ENCODE assay signal across 7 mouse cellular contexts in the genomic region with DNA sequence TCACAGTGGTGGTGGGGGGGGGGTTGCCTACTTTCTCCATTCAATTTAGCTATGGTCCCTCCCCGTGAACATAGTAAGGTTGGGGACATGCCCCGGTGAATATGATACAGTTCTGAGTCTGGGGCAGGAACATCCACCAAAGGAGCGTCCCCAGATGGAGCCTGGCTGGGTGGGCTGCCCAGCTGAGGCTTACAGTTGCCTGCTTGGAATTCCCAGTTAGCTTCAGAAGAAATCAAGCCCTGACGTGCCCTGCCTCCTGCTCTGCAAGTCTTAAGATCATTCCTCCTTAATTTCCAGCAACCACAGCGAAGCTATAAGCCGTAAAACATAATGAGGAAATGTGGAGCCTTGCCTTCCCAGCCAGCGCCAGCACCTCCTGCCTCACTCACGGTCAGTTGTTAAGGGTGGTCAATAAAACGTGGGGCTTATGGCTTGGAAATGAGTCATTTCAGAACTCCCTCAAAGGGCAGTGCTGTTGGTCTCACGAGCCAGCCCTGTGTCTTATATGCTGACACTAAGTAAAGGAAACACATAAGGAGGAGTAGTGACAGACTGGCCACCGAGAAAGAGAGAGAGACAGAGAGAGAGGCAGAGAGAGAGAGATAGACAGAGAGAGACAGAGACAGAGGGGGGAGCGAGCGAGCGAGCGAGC. TPM values are rescaled to one million over a fixed set of nuclear protein-coding genes. Genes with fewer than 3 reads are reported as not detected.
DNase-seq lines count a peak whose midpoint lies in the region; ATAC-seq and TF ChIP-seq lines count a peak whose summit lies in the region.

No protein-coding gene starts in this region.

- no peak for ATAC-seq in megakaryocyte, adult 5-6 weeks (ENCODE audit: poor library complexity, severe bottlenecking)
- ATAC-seq in forebrain, embryonic 15.5 days (replicated peaks): no peak
- ATAC-seq in limb, embryonic 14.5 days (ENCODE audit: low FRiP score, low read depth): no peak
- no peak for ATAC-seq in stomach, embryonic 16.5 days (ENCODE audit: insufficient read depth, low FRiP score)
- ATAC-seq in CD4-positive, CD25-positive, alpha-beta regulatory T cell, adult 4 months: no peak

- no peaks in the 10 kb centered on the region for H3K9me3 ChIP-seq in megakaryocyte, embryonic 14.5 days
- H3K9me3 ChIP-seq in forebrain, embryonic 15.5 days: no peaks in the 10 kb centered on the region
- no peaks in the 10 kb centered on the region for H3K9me3 ChIP-seq in limb, embryonic 14.5 days (ENCODE audit: control insufficient read depth, low read length)
- no peaks in the 10 kb centered on the region for H3K9me3 ChIP-seq in stomach, embryonic 16.5 days (replicated peaks; ENCODE audit: control insufficient read depth, low read length)

- WGBS in forebrain, embryonic 15.5 days: 31% methylated on average over 15 of the region's 15 CpGs
- 12% methylated on average over 15 of the region's 15 CpGs for WGBS in limb, embryonic 14.5 days
- WGBS in stomach, embryonic 16.5 days: 39% methylated on average over 15 of the region's 15 CpGs

- H3K4me2 ChIP-seq in forebrain, embryonic 15.5 days (replicated peaks): peak overlapping the region; percentile 83
- H3K4me2 ChIP-seq in limb, embryonic 14.5 days (replicated peaks; ENCODE audit: low read depth, low read length, severe bottlenecking): peak overlapping the region; percentile 88
- peak overlapping the region; percentile 85 for H3K4me2 ChIP-seq in stomach, embryonic 16.5 days (ENCODE audit: low read depth, low read length)

- peak overlapping the region; percentile 96 for H3K4me3 ChIP-seq in megakaryocyte, embryonic 14.5 days (replicated peaks)
- H3K4me3 ChIP-seq in forebrain, embryonic 15.5 days: peak overlapping the region; percentile 73
- H3K4me3 ChIP-seq in limb, embryonic 14.5 days (replicated peaks; ENCODE audit: low read length): peak overlapping the region; percentile 55
- peak overlapping the region; percentile 60 for H3K4me3 ChIP-seq in stomach, embryonic 16.5 days (replicated peaks; ENCODE audit: low read length)

- peak overlapping the region; percentile 72 for H3K27ac ChIP-seq in forebrain, embryonic 15.5 days (replicated peaks)
- H3K27ac ChIP-seq in limb, embryonic 14.5 days (replicated peaks; ENCODE audit: low read depth, low read length): no peak overlapping the region
- peak overlapping the region; percentile 66 for H3K27ac ChIP-seq in stomach, embryonic 16.5 days (ENCODE audit: low read length)

- H3K4me1 ChIP-seq in megakaryocyte, embryonic 14.5 days: peaks cover 89% of the 10 kb centered on the region
- peaks cover 82% of the 10 kb centered on the region for H3K4me1 ChIP-seq in forebrain, embryonic 15.5 days
- peaks cover 42% of the 10 kb centered on the region for H3K4me1 ChIP-seq in limb, embryonic 14.5 days (ENCODE audit: control insufficient read depth, insufficient read depth, low read length)
- peaks cover 32% of the 10 kb centered on the region for H3K4me1 ChIP-seq in stomach, embryonic 16.5 days (ENCODE audit: control insufficient read depth, insufficient read depth, low read length)

- peaks cover 60% of the 10 kb centered on the region for H3K27me3 ChIP-seq in megakaryocyte, embryonic 14.5 days (replicated peaks)
- H3K27me3 ChIP-seq in forebrain, embryonic 15.5 days: no peaks in the 10 kb centered on the region
- H3K27me3 ChIP-seq in limb, embryonic 14.5 days (ENCODE audit: control insufficient read depth, insufficient read depth, low read length): peaks cover 51% of the 10 kb centered on the region
- H3K27me3 ChIP-seq in stomach, embryonic 16.5 days (ENCODE audit: control insufficient read depth, insufficient read depth, low read length): peaks cover 25% of the 10 kb centered on the region

- H3K9ac ChIP-seq in forebrain, embryonic 15.5 days (replicated peaks): peak overlapping the region; percentile 7; the same call in 1 of the 2 replicates
- no peak overlapping the region for H3K9ac ChIP-seq in limb, embryonic 14.5 days (ENCODE audit: low read depth, low read length, severe bottlenecking)
- peak overlapping the region; percentile 54 for H3K9ac ChIP-seq in stomach, embryonic 16.5 days (ENCODE audit: low read length)

- H3K36me3 ChIP-seq in megakaryocyte, embryonic 14.5 days (replicated peaks; ENCODE audit: low read length): peaks cover 4% of the 10 kb centered on the region
- H3K36me3 ChIP-seq in forebrain, embryonic 15.5 days: no peaks in the 10 kb centered on the region
- no peaks in the 10 kb centered on the region for H3K36me3 ChIP-seq in limb, embryonic 14.5 days (ENCODE audit: control insufficient read depth, insufficient read depth, low read length)
- H3K36me3 ChIP-seq in stomach, embryonic 16.5 days (ENCODE audit: control insufficient read depth, insufficient read depth, low read length): no peaks in the 10 kb centered on the region

- no peak for TF ChIP-seq POLR2A in limb, embryonic 14.5 days (IDR thresholded peaks at IDR 0.05; ENCODE audit: borderline replicate concordance, extremely low read depth, insufficient read depth, insufficient read length)

- peak; percentile 23 for DNase-seq in limb, embryonic 14.5 days (ENCODE audit: low spot score)
- no peak for DNase-seq in spleen, adult 12 weeks (ENCODE audit: low spot score)

RNA-seq across cellular contexts. Expression of a gene that starts 0.9 kb away (rescaled TPM):
- polyA plus RNA-seq in megakaryocyte, embryonic 14.5 days (2012; ENCODE audit: insufficient read depth, low replicate concordance): 7.9 and 8.1 TPM in 2 replicates
- 1.1 TPM in 1 of 2 replicates, not detected in the other for total RNA-seq in megakaryocyte, adult 5-6 weeks (2015)
- total RNA-seq in megakaryocyte, adult 5-6 weeks (2017): 0.22 and 0.28 TPM in 2 replicates
- 25.2 and 27.5 TPM in 2 replicates for polyA plus RNA-seq in forebrain, embryonic 15.5 days (2015; fragmentation: Nextera tagmentation; extraction: Ambion mirVana)
- 34.0 and 34.1 TPM in 2 replicates for polyA plus RNA-seq in limb, embryonic 14.5 days (2012; rRNA removed)
- polyA plus RNA-seq in limb, embryonic 14.5 days (2014; fragmentation: Nextera tagmentation; extraction: Ambion mirVana): 27.7 and 28.2 TPM in 2 replicates
- polyA plus RNA-seq in stomach, embryonic 16.5 days (2015; fragmentation: Nextera tagmentation; extraction: Ambion mirVana): 9.9 and 11.0 TPM in 2 replicates
- polyA plus RNA-seq in CD4-positive, CD25-positive, alpha-beta regulatory T cell, adult 4 months (2017; shearing (Covaris generic)): under 1 TPM in 1 of 2 experiments, not detected in 1; 0.28 TPM

RNA-seq across cellular contexts. Expression of a gene that starts 17.0 kb away (rescaled TPM):
- 10.3 and 14.6 TPM in 2 replicates for polyA plus RNA-seq in megakaryocyte, embryonic 14.5 days (2012; ENCODE audit: insufficient read depth, low replicate concordance)
- 17.4 and 19.7 TPM in 2 replicates for total RNA-seq in megakaryocyte, adult 5-6 weeks (2015)
- total RNA-seq in megakaryocyte, adult 5-6 weeks (2017): 25.1 and 29.6 TPM in 2 replicates
- polyA plus RNA-seq in forebrain, embryonic 15.5 days (2015; fragmentation: Nextera tagmentation; extraction: Ambion mirVana): 1.3 and 1.6 TPM in 2 replicates
- 5.9 and 6.4 TPM in 2 replicates for polyA plus RNA-seq in limb, embryonic 14.5 days (2012; rRNA removed)
- 8.1 and 8.5 TPM in 2 replicates for polyA plus RNA-seq in limb, embryonic 14.5 days (2014; fragmentation: Nextera tagmentation; extraction: Ambion mirVana)
- 16.8 and 19.2 TPM in 2 replicates for polyA plus RNA-seq in stomach, embryonic 16.5 days (2015; fragmentation: Nextera tagmentation; extraction: Ambion mirVana)
- 10 to 100 TPM; 60.5 to 94.3 TPM for polyA plus RNA-seq in CD4-positive, CD25-positive, alpha-beta regulatory T cell, adult 4 months (2017; shearing (Covaris generic))

RNA-seq across cellular contexts. Expression of a gene that starts 31.6 kb away (rescaled TPM):
- 22.9 and 24.0 TPM in 2 replicates for polyA plus RNA-seq in megakaryocyte, embryonic 14.5 days (2012; ENCODE audit: insufficient read depth, low replicate concordance)
- total RNA-seq in megakaryocyte, adult 5-6 weeks (2015): 21.4 and 23.8 TPM in 2 replicates
- total RNA-seq in megakaryocyte, adult 5-6 weeks (2017): 30.1 and 36.5 TPM in 2 replicates
- polyA plus RNA-seq in forebrain, embryonic 15.5 days (2015; fragmentation: Nextera tagmentation; extraction: Ambion mirVana): 96.7 and 102 TPM in 2 replicates
- polyA plus RNA-seq in limb, embryonic 14.5 days (2012; rRNA removed): 84.4 and 98.3 TPM in 2 replicates
- polyA plus RNA-seq in limb, embryonic 14.5 days (2014; fragmentation: Nextera tagmentation; extraction: Ambion mirVana): 88.4 and 106 TPM in 2 replicates
- 102 and 109 TPM in 2 replicates for polyA plus RNA-seq in stomach, embryonic 16.5 days (2015; fragmentation: Nextera tagmentation; extraction: Ambion mirVana)
- polyA plus RNA-seq in CD4-positive, CD25-positive, alpha-beta regulatory T cell, adult 4 months (2017; shearing (Covaris generic)): 10 to 100 TPM; 48.2 to 55.8 TPM

RNA-seq across cellular contexts. Expression of a gene that starts 34.7 kb away (rescaled TPM):
- 0.08 and 1.5 TPM in 2 replicates for polyA plus RNA-seq in megakaryocyte, embryonic 14.5 days (2012; ENCODE audit: insufficient read depth, low replicate concordance)
- total RNA-seq in megakaryocyte, adult 5-6 weeks (2015): not detected in 2 replicates
- total RNA-seq in megakaryocyte, adult 5-6 weeks (2017): not detected in 2 replicates
- polyA plus RNA-seq in forebrain, embryonic 15.5 days (2015; fragmentation: Nextera tagmentation; extraction: Ambion mirVana): not detected in 2 replicates
- not detected in 2 replicates for polyA plus RNA-seq in limb, embryonic 14.5 days (2012; rRNA removed)
- not detected in 2 replicates for polyA plus RNA-seq in limb, embryonic 14.5 days (2014; fragmentation: Nextera tagmentation; extraction: Ambion mirVana)
- 0.06 TPM in 1 of 2 replicates, not detected in the other for polyA plus RNA-seq in stomach, embryonic 16.5 days (2015; fragmentation: Nextera tagmentation; extraction: Ambion mirVana)
- not detected for polyA plus RNA-seq in CD4-positive, CD25-positive, alpha-beta regulatory T cell, adult 4 months (2017; shearing (Covaris generic))

RNA-seq across cellular contexts. Expression of a gene that starts 38.9 kb away (rescaled TPM):
- not detected in 2 replicates for polyA plus RNA-seq in megakaryocyte, embryonic 14.5 days (2012; ENCODE audit: insufficient read depth, low replicate concordance)
- total RNA-seq in megakaryocyte, adult 5-6 weeks (2015): 0.20 and 0.57 TPM in 2 replicates
- not detected in 2 replicates for total RNA-seq in megakaryocyte, adult 5-6 weeks (2017)
- 1.2 TPM in 1 of 2 replicates, not detected in the other for polyA plus RNA-seq in forebrain, embryonic 15.5 days (2015; fragmentation: Nextera tagmentation; extraction: Ambion mirVana)
- polyA plus RNA-seq in limb, embryonic 14.5 days (2012; rRNA removed): not detected in 2 replicates
- 0.17 TPM in 1 of 2 replicates, not detected in the other for polyA plus RNA-seq in limb, embryonic 14.5 days (2014; fragmentation: Nextera tagmentation; extraction: Ambion mirVana)
- polyA plus RNA-seq in stomach, embryonic 16.5 days (2015; fragmentation: Nextera tagmentation; extraction: Ambion mirVana): not detected in 2 replicates
- not detected for polyA plus RNA-seq in CD4-positive, CD25-positive, alpha-beta regulatory T cell, adult 4 months (2017; shearing (Covaris generic))
